Mouse (Mus musculus): Measurements from ENCODE around the gene Alox12.

Gene Alox12

DNA sequence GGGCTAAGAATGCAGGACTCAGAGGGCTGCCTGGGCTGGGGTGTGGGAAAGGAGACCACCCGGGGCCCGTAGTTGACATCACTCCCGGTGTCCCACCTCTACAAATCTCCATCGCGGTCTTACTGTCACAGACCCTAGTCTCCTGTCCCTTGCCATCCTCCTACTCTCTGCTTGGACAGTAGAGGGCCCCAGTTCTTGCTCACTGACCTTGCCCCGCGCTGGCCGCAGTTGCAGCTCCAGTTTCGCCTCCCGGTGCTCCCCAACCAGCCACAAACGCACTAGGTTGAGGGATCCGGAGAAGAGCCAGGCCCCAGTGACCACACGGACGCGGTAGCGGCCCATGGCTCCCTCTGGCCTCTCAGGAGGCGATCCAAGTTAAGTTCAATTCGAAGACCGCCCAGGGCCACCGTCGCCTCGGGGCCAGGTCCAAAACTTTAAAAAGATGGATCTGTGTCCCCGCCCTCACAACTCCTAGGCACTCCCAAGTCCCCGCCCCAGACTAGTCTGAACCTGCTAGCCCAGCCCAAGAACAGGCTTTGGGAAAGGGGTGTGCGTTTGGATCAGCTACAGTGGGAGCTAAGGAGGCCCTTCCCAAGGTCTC is at the start of gene Alox12:
Gene Alox12, minus strand, starts transcription at position 423 of the 601 bp plus-strand sequence.
- no peak for DNase-seq (ENCODE audit: low spot score)

DNA sequence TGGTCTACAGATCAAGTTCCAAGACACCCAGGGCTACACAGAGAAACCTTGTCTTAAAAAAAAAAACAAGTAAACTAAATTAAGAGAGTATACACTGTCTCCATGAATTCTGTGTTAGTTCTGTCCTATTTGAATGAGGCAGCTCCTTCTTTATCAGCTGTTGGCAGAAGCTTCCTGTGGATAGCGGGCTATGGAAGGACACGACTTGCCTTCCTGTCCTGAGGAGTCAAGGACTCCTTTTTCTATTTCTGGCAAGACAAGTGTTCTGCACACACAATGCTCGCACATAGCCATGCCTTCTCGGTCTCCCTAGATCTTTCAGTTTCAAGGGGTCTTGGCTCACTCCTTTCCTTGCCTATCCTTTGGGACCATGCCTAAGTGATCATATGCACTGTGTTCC is 47.1 kb upstream of the Alox12 start:
- no peak for DNase-seq (ENCODE audit: low spot score)

DNA sequence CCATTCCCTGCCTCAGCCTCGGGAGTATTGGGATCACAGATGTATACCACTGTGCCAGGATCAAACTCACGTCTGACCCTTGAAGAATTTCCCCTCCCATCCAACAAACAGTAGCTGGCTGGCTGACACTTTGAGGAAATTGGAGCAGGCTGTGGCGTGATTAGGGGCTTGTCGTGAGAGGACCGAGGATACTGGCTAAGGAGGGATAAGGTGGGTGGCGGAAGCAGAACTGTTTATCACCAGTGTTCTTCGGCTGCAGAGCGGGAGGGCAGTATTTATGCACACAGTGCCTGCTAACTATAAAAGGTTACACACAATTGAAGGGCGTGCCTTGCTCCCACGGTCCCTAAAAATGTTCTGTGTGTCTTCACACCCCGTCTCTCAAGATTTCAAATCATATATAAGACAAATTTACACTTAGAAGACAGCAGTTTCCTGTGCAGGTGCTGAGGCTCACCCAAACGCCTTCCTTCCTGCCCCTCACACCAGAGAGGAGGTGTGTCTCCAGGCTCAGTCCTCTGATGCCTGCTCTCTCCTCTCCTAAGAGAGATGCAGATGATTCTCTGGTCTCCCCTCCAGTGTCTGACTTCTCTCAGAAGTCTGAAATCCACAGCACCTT is 42.8 kb upstream of the Alox12 start:
- no peak for DNase-seq (ENCODE audit: low spot score)

DNA sequence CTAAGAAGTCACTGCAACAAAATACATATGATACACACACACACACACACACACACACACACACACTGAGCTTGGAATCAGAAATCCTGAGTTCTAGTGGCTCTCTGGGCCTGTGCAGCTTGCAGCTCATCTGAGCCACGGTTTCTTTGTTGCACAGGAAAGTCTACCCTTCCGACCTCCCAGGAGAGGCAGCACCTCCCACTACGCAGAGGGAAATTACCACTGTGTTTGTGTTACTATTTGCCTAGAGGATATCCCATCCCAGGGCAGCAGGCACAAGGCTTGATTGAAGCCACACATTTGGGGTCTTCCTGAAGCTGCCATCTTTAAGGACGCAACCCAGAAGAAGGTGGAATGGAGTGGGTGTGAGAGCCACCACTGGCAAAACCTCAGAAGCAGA is 42.3 kb upstream of the Alox12 start:
- no peak for DNase-seq (ENCODE audit: low spot score)

DNA sequence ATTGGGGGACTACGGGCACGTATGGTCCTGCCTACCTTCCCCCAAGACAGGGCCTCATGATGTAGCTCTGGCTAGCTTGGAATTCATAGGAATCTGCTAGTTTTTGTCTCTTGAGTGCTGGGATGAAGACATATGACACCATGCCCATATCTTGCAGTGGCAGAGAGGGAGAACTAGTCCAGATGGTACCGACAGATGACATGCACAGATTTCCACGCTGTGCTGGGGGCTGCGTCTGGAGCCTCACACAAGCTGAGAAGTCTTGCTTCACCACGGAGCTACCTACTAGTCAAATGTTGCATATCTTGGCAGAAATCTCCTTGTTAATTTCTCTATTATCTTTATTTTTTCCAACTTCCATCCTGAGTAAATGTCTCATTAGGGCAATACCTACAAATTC is 38.7 kb upstream of the Alox12 start:
- no peak for DNase-seq (ENCODE audit: low spot score)

DNA sequence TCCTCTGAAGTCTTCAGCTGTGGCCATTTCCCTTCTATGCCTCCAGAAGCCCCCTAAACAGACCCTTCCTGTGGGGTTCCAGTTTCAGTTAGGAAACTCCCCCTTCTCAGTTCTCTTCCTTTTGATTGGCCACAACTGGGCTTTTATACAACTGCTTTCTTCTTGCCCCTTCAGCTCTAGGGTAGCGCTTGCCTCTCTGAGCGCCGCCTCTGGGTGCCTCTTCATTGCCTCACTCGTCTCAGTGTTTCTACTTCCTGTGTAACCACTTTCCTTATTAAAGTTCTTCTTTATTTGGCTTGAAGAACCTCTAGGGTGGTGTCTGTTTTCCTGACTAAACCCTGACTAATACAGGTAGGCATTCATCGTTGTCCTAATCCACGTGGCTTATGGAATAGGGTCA is 36.1 kb upstream of the Alox12 start:
- DNase-seq (ENCODE audit: low spot score), result no peak

DNA sequence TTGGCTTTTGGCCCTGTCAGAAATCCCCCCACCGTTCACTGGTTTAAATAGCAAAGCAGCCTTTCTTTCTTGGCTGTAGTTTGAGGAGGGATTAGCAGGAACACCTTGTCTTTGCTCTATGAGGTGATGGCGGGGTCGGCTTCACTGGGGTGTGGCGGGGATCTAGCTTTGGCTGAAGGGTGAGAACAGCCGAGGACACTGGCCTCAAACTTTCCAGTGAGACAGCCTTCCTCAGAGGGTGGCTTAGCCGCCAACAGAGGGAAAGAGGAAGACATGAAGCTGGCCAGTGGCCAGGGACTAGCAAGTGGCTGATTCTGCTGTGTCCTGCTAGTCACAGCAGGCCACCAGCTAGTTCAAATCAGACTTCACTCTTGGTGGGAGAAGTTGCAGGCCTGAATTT is 34.1 kb upstream of the Alox12 start:
- no peak for DNase-seq (ENCODE audit: low spot score)

DNA sequence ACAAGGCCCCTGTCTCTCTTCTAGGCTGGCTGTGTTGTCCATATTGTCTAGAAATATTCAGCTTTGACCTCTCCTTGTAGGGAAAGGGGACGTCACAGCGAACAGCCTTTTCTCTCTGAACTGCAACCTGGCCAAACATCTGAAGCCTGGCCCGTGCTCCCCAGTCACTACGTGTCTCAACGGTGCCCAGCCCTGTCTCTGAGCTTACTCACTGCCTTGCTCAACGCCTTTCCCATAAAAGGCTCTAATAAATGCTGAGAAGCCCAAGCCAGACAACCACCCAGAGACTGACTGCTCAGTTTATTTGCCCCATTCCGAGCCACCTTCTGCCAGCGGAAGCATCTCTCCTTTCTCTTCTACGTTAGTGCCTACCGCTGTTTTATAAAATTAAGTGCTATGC is 32.9 kb upstream of the Alox12 start:
- DNase-seq (ENCODE audit: low spot score), result no peak

DNA sequence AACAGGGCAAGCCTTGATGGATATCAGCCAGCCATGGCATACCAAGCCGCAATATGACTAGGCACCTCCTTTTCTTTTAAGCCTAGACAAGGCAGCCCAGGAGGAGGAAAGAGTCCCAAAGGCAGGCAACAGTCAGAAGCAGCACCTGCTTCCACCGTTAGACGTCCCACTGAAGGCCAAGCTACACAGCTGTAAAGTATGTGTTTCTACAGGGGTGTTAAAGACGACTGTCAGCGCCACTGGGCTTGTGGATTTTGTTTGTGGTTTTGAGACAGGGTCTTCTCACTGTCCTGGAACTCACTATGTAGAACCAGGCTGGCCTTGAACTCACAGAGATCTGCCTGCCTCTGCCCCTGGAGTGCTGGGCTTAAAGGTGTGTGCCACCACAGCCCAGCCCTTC is 30.5 kb upstream of the Alox12 start:
- no peak for DNase-seq (ENCODE audit: low spot score)

DNA sequence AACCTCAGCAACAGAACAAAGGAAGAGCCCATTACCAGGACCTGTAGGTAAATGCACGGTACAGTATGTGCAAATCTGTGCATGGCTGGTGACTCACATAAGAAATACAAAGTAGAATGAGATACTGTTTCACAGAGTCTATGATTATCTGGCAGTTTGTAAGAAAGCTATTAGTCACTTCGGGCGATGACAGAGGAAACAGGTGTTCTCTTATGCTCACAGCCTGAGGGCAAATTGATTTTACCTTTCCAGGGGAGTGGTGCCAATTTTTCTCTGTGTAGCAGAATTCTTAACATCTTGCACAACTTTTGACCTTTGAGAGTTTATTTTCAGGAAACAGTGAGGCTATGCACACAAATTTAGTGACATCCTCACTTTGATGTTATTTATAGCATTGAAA is 29.6 kb upstream of the Alox12 start:
- DNase-seq (ENCODE audit: low spot score), result no peak

DNA sequence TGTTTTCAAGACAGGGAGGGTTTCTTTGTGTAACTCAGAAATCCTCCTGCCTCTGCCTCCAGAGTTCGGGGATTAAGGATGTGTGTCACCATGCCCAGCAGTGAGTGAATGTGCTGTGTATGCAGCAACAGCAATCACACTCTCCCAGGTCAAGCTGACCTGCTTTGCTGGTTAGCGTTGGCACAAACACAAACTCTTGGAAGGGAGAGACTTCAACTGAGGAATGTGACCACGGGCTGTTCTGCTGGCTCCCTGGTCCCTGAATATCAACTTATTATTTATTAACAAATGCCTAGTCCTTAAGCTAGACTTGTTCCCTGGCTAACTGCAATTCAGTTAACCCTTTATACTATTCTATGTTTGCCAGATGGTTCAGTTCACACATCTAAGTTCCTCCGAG is 28.5 kb upstream of the Alox12 start:
- DNase-seq (ENCODE audit: low spot score), result no peak

DNA sequence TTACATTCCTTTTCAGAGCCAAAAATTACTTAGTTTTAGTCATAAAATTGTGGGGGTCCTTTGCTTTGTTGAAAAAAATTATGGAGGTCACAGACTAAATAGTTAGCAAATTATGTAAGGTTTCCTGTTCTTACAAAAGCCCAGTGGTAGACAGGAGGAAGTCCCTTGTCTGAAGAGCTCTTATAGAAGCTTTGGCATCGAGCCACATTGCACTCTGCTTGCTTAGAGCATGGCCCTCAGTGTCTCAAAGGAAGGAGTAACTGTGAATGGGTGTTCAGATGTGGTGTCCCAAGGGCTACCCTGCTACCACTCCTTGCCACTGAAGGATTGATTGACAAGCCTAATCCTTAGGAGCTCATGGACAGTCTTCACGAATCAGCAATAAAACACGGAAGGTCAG is 25.3 kb upstream of the Alox12 start:
- no peak for DNase-seq (ENCODE audit: low spot score)

DNA sequence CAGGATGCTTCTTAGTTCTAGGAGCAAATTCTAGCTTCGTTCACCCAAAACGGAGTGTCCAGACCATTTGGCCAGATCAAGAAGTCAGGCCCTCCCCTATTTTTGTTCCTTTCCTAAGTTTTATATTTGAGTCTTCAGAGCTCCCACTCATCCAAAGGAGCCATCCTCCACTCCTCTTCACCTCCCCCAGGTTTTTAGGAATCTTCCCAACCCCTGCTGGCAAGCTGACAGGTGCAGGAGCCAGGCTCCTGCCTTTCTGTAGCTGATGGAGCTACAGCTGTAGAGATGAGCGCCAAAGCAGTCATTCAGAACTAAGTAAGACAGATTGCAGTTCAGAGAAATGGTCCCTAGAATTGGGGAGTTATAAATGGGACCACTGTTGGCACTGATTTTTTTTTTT is 23.8 kb upstream of the Alox12 start:
- no peak for DNase-seq (ENCODE audit: low spot score)

DNA sequence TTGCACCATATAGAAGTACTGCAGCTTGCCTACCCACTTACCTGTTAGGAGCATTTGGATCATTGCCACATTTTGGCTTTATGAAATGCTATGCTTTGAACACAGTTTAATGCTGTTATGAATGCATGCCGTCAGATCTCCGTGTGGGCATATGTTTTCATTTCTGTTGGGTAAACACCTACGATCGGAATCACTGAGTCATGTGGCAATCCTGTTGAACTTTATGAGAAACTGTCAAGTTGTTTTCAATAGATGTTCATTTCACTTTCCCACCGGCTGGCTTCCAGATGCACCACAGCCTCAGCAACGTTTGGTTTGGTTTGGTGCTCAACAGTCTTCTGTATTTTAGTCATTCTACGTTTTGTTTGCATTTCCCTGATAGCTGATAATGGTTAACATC is 16.5 kb upstream of the Alox12 start:
- DNase-seq (ENCODE audit: low spot score), result no peak

DNA sequence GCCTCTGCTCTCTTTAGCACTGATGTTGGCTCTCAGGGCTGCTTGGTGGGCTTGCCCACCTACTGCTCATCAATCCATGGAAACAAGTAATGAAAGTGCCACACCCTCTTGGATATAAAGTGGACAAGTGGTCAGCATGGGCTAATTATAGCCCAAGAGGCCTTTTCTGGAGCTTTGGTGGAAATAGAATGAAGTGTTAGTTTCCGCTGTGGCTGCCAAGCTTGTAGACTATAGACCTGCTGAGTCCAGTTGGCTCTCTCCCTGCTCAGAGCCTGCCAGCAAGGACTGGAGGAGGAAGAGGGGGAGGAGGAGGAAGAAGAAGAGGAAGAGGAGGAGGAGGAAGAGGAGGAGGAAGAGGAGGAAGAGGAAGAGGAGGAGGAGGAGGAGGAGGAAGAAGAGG is 11.3 kb upstream of the Alox12 start:
- DNase-seq (ENCODE audit: low spot score), result no peak

DNA sequence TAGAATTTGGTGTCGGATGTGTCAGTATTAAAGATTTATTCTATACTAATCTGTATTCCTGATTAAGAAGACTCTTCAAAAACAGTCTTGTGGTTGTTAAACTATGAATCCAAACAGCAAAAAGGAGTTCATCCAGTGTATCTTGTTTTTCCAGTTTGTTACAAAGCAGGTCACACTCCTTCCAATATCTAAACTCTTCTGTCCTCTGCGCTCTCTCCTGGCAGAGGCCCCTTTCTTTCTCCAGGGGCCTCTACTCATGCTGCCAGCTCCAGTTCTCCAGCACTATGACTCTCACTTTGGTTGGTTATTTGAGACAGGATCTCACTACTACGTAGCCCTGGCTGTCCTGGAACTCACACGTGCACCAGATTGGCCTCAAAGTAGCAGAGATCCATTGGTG is 10.7 kb upstream of the Alox12 start:
- DNase-seq (ENCODE audit: low spot score), result no peak

DNA sequence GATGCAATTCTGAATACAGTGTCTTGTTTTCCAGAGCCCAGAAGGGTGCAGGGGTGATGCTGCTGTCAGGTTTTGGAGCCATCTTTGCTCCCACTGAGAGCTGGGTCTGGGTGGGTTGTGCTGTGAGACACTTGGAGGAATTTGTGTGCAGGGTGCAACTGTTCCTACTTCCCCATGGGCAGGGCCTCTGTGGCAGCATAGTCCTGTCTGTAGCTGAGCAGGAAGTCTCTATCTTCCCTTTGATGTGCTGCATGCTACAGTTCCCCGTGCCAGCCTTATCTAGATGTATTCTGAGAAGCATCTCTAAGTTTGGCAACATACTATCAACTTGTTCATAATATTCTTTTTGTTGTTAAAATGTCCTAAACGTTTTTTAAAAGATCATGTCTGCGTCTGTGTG is 10.1 kb upstream of the Alox12 start:
- DNase-seq (ENCODE audit: low spot score), result no peak

DNA sequence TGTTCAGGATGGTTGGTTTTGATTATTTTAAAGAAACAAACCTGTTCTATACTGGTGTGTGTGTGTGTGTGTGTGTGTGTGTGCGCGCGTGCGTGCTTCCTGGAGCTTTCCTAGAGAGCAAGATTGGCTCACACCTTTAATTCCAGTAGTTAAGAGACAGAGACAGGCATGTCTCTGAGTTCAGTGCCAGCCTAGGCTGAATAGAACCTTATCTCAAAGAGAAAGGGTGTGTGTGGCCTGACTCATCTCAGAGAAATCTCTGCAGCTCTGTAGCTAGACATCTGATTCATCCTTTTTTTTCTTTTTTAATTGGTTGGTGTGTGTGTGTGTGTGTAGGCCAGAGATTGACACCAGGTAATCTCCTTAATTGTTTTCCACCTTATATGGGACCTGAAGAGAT is 3.9 kb upstream of the Alox12 start:
- DNase-seq (ENCODE audit: low spot score), result no peak

DNA sequence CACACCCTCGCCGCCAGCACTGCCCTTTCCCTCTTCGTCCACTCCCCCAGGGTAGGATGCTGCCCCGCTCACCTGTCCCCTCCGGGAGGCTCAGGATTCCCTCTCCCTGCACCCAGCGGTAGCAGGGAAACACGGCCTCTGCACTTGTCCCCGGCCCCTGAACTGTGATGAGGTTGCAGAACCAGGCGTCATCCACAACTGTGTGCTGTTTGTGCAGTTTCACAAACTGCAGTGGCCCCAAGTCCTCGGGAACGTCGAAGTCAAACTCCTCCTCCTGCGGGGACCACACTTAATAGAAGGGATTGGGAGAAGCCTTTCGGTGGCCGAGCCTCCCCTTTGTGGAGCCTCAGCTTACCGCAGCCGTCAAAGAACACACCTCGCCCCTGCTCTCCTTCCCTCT is 816 bp downstream of the Alox12 start:
- no peak for DNase-seq (ENCODE audit: low spot score)

DNA sequence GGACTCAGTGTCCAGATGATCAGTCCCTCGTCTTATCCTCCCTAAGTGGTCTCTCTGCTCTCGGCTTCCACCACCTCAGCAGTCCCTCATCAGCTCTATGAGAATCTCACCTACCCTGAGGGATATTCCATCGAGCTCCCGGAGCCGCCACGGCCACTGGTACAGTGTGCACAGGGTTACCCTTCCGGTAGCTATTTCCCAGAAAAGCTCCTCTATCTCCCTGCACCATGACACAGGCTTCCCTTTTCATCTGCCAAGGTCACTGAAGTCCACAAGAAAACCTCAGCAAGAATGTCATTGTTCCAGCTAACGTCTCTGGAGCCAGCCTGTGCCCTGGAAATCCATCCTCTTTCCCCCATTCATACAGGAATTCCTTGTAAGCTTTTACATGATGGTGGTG is 3.3 kb downstream of the Alox12 start:
- no peak for DNase-seq (ENCODE audit: low spot score)

DNA sequence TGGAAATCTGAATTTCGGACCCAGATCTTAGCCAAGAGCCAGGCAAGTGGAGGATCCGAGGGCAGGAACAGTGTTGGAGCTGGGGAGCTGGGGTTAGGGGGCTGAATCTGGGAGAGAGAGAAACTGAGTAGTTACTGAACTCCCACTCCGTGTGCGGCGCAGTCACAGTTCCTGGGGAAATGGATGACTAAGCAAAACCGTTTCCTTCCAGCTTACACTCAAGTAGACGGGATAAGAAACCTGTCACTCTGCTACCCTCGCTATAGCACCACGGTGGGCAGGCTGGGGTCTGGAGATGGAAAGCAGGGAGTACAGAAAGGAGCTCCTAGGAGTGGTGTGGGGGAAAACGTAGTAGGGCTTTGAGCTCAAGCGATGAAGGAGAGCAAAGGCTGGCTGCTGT is 5.0 kb downstream of the Alox12 start:
- DNase-seq (ENCODE audit: low spot score), result no peak

DNA sequence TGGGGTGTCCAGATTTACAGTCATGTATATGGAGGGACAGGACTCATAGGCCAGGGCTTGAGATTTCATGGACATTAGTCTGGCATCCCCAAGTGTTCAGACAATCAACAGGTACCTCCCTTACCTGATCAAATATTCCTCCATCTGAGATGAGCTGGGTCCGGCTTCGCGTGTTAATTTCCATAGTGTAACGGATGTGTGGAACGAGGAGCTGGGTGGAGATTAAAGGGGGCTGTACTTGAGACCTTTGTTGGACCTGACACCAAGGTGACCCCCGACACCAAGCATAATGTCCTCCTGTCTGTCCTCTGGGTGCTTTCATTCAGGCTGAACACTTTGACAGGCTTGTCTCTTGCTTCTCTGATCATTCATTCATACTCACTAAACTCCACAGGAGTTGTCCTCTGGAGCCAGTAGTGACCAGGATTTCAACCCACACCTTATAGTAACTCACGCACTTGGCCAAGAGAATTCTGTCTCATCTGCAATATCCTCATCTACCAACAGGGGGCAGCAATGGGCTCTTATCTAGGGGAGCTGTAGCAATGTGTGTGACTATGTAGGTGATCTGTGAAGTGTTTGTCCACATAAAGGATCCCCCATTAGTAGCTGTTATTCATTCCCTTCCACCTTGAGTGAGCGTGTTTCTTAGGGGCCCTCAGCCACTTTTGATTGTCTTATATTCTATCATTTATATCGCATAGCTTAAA is 7.9 kb downstream of the Alox12 start:
- peak; percentile 76 for DNase-seq (ENCODE audit: low spot score)

DNA sequence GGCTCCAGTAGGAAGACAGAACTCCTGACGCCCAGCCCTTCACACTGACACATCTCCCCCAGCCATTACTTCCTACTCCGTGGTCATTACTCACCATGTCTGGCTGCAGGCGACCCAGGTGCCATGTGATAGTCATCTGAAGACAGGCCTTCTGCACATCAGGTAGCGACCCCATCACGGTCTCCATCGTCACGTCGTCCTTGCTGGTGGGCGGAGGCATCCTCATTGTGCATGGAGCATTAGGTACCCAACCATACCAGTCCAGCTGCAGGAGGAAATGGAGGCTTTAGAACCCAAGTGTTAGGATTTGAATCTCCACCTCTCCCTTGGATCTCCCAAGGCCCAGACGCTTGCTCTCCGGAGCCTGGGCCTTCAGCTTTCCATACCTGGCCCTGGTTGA is 12.6 kb downstream of the Alox12 start:
- DNase-seq (ENCODE audit: low spot score), result no peak
